Comparison of ENCODE assay signal across 24 mouse cellular contexts in genomic region chr8:117209150-117209549, GRCm38 (mm10). TPM values are rescaled to one million over a fixed set of nuclear protein-coding genes. Genes with fewer than 3 reads are reported as not detected.
DNase-seq lines count a peak whose midpoint lies in the region; TF ChIP-seq lines count a peak whose summit lies in the region.
"Had no signal": no experiment of that assay in that cellular context is flagged by ENCODE, and none has a peak within 500 bp of the region (broad histone marks: within the 10 kb centered on the region; RNA-seq: fewer than 3 reads in every experiment).

No protein-coding gene starts in this region.

- H3K79me2 ChIP-seq in CH12.LX (replicated peaks; ENCODE audit: control insufficient read depth, extremely low read depth, insufficient read depth, poor library complexity, severe bottlenecking) (no peaks in the 10 kb centered on the region), macrophage (ENCODE audit: inconsistent target) (no peaks in the 10 kb centered on the region)

- H3K27ac ChIP-seq in CH12.LX (ENCODE audit: insufficient read depth, low read depth) (peak overlapping the region; percentile 47), macrophage (peak overlapping the region; percentile 46)
- H3K27ac ChIP-seq: embryonic facial prominence, embryonic 12.5 days; forebrain, embryonic 13.5 days; hindbrain, embryonic 10.5 days; kidney, postnatal 0 days; midbrain, embryonic 15.5 days had no signal

- peak; percentile 14 for DNase-seq in spleen, adult 12 weeks (ENCODE audit: low spot score)
- no peak for DNase-seq in spleen, postnatal 4 days (ENCODE audit: low spot score in 2 of 2)
- peak; percentile 84 for DNase-seq in CH12.LX (ENCODE audit: extremely low read depth)
- DNase-seq in spleen, postnatal 36 days (ENCODE audit: low spot score in 2 of 2) = peak; percentile 41 to 55
- no peak for DNase-seq in frontal cortex, postnatal 10 days (ENCODE audit: low spot score in 2 of 2)
- DNase-seq in embryo, embryonic 11 days = no peak
- DNase-seq in lung, postnatal 14 days = no peak
- DNase-seq: adrenal gland, adult 2 months; cerebellum, postnatal 10 days; gastrocnemius, postnatal 36 days; kidney, adult 11 months; layer of hippocampus, postnatal 36 days; liver; lung, embryonic 14.5 days; lung, postnatal 4 days; right cerebral cortex, postnatal 25 days; thymus, postnatal 4 days had no signal

- H3K4me2 ChIP-seq in CH12.LX (ENCODE audit: insufficient read depth, low read depth, poor library complexity, severe bottlenecking) = peak overlapping the region; percentile 70
- H3K4me2 ChIP-seq: embryonic facial prominence, embryonic 12.5 days; forebrain, embryonic 13.5 days; lung, embryonic 14.5 days; midbrain, embryonic 15.5 days had no signal

- TF ChIP-seq EP300 in CH12.LX (IDR thresholded peaks at IDR 0.05; ENCODE audit: low read length) = peak; percentile 57; the same call in 1 of the 2 replicates

- 10% methylated on average over 12 of the region's 12 CpGs for WGBS in macrophage (ENCODE audit: missing documents)

- in situ Hi-C loops in CH12.LX (cut with MboI; ENCODE audit: low pct_ligation_motif_present, low pct_unique_long_range_greater_than_20kb, low sequenced_read_pairs) = no loop called here

- H3K9me3 ChIP-seq in CH12.LX (replicated peaks; ENCODE audit: low read length) = no peaks in the 10 kb centered on the region
- H3K9me3 ChIP-seq: embryonic facial prominence, embryonic 12.5 days; forebrain, embryonic 13.5 days; hindbrain, embryonic 10.5 days; midbrain, embryonic 15.5 days had no signal

- no peak for TF ChIP-seq POLR2A in CH12.LX (IDR thresholded peaks at IDR 0.05; ENCODE audit: low read depth, low read length)

- no peak overlapping the region for H3K4me3 ChIP-seq in CH12.LX (replicated peaks in 1 of 3; ENCODE audit: low read depth in 2 of 3, low read length in 2 of 3, poor library complexity in 1 of 3)
- H3K4me3 ChIP-seq in macrophage (ENCODE audit: inconsistent target) = no peak overlapping the region
- H3K4me3 ChIP-seq: embryonic facial prominence, embryonic 12.5 days; erythroblast, embryonic 14.5 days; forebrain, embryonic 13.5 days; hindbrain, embryonic 10.5 days; midbrain, embryonic 15.5 days had no signal

- TF ChIP-seq CTCF in CH12.LX (conservative IDR thresholded peaks at IDR 0.05 in 1 of 2, IDR thresholded peaks at IDR 0.05 in 1 of 2; ENCODE audit: low read depth in 2 of 2, low read length in 2 of 2) = no peak

- H3K4me1 ChIP-seq in CH12.LX (ENCODE audit: control insufficient read depth in 1 of 2, insufficient read depth in 2 of 2) = peaks cover 2 to 32% of the 10 kb centered on the region in 2 experiments; a peak in 3 of 4 replicates
- H3K4me1 ChIP-seq: embryonic facial prominence, embryonic 12.5 days; forebrain, embryonic 13.5 days; midbrain, embryonic 15.5 days had no signal

- no peaks in the 10 kb centered on the region for H3K27me3 ChIP-seq in CH12.LX (replicated peaks)
- H3K27me3 ChIP-seq: embryonic facial prominence, embryonic 12.5 days; forebrain, embryonic 13.5 days; midbrain, embryonic 15.5 days had no signal

- H3K9ac ChIP-seq in CH12.LX (ENCODE audit: insufficient read depth, low read depth) = peak overlapping the region; percentile 36; the same call in 1 of the 2 replicates
- H3K9ac ChIP-seq: embryonic facial prominence, embryonic 12.5 days; forebrain, embryonic 13.5 days; lung, embryonic 14.5 days; midbrain, embryonic 15.5 days had no signal

- peaks cover 1 to 37% of the 10 kb centered on the region in 2 experiments for H3K36me3 ChIP-seq in CH12.LX (replicated peaks in 1 of 2; ENCODE audit: control insufficient read depth in 1 of 2, insufficient read depth in 1 of 2, low read length in 1 of 2)
- peaks cover 3% of the 10 kb centered on the region; the same call in 1 of the 2 replicates for H3K36me3 ChIP-seq in macrophage (ENCODE audit: inconsistent target)

- no peak for TF ChIP-seq RAD21 in CH12.LX (IDR thresholded peaks at IDR 0.05; ENCODE audit: low read depth, low read length)

- dilution Hi-C loops in CH12.LX (cut with MboI; ENCODE audit: extremely low pct_ligation_motif_present, extremely low pct_unique_long_range_greater_than_20kb, low sequenced_read_pairs) = no loop called here

TF ChIP-seq in CH12.LX, 34 proteins besides CTCF, POLR2A, EP300 and RAD21:
- TF ChIP-seq IRF4 (IDR thresholded peaks at IDR 0.05; ENCODE audit: low read depth, low read length) = no peak
- no peak for TF ChIP-seq UBTF (IDR thresholded peaks at IDR 0.05; ENCODE audit: low read depth, low read length)
- no peak for TF ChIP-seq USF2 (conservative IDR thresholded peaks at IDR 0.05; ENCODE audit: low read depth, low read length)
- TF ChIP-seq E2F4 (IDR thresholded peaks at IDR 0.05; ENCODE audit: insufficient replicate concordance, low read depth, low read length) = no peak
- TF ChIP-seq PAX5 (IDR thresholded peaks at IDR 0.05; ENCODE audit: low read length) = no peak
- no peak for TF ChIP-seq MAZ (IDR thresholded peaks at IDR 0.05; ENCODE audit: low read depth, low read length)
- no peak for TF ChIP-seq ZKSCAN1 (IDR thresholded peaks at IDR 0.05; ENCODE audit: borderline replicate concordance, low read depth, low read length)
- TF ChIP-seq ETS1 (conservative IDR thresholded peaks at IDR 0.05; ENCODE audit: low read depth, low read length) = peak; percentile 42
- TF ChIP-seq TCF12 (IDR thresholded peaks at IDR 0.05; ENCODE audit: low read depth, low read length) = no peak
- peak; percentile 64; the same call in 1 of the 2 replicates for TF ChIP-seq RCOR1 (conservative IDR thresholded peaks at IDR 0.05; ENCODE audit: low read depth, low read length)
- TF ChIP-seq USF1 (IDR thresholded peaks at IDR 0.05; ENCODE audit: low read depth, low read length) = no peak
- TF ChIP-seq NELFE (IDR thresholded peaks at IDR 0.05; ENCODE audit: low read depth, low read length) = no peak; the same call in 1 of the 2 replicates
- TF ChIP-seq ELF1 (IDR thresholded peaks at IDR 0.05; ENCODE audit: low read depth, low read length) = peak; percentile 50; the same call in 1 of the 2 replicates
- 0 out of 2 replicates have a peak, but pooled peaks have one; percentile 29 for TF ChIP-seq MAX (IDR thresholded peaks at IDR 0.05; ENCODE audit: low read length)
- TF ChIP-seq NRF1 (IDR thresholded peaks at IDR 0.05; ENCODE audit: low read depth, low read length) = no peak
- no peak for TF ChIP-seq ZMIZ1 (IDR thresholded peaks at IDR 0.05; ENCODE audit: low read depth, low read length)
- TF ChIP-seq JUND (conservative IDR thresholded peaks at IDR 0.05; ENCODE audit: low read depth, low read length) = peak; percentile 71; the same call in 1 of the 2 replicates
- TF ChIP-seq SIN3A (IDR thresholded peaks at IDR 0.05; ENCODE audit: low read length) = peak; percentile 27; the same call in 1 of the 2 replicates
- TF ChIP-seq MAFK (IDR thresholded peaks at IDR 0.05; ENCODE audit: insufficient replicate concordance, low read length) = no peak
- TF ChIP-seq BHLHE40 (IDR thresholded peaks at IDR 0.05; ENCODE audit: low read depth, low read length) = no peak
- TF ChIP-seq MYC (IDR thresholded peaks at IDR 0.05; ENCODE audit: low read depth, low read length) = 0 out of 2 replicates have a peak, but pooled peaks have one; percentile 21
- no peak for TF ChIP-seq POLR2AphosphoS2 (IDR thresholded peaks at IDR 0.05; ENCODE audit: low read depth, low read length)
- TF ChIP-seq CHD1 (IDR thresholded peaks at IDR 0.05; ENCODE audit: low read depth, low read length) = no peak
- TF ChIP-seq TBP (conservative IDR thresholded peaks at IDR 0.05; ENCODE audit: low read depth, low read length) = no peak
- no peak for TF ChIP-seq ZC3H11A (IDR thresholded peaks at IDR 0.05; ENCODE audit: low read depth, low read length)
- no peak for TF ChIP-seq ZNF384 (IDR thresholded peaks at IDR 0.05; ENCODE audit: low read depth, low read length)
- TF ChIP-seq MXI1 (IDR thresholded peaks at IDR 0.05; ENCODE audit: low read depth, low read length) = 0 out of 2 replicates have a peak, but pooled peaks have one; percentile 25
- no peak for TF ChIP-seq HCFC1 (IDR thresholded peaks at IDR 0.05; ENCODE audit: low read depth, low read length)
- TF ChIP-seq GABPA (IDR thresholded peaks at IDR 0.05; ENCODE audit: insufficient replicate concordance, low read depth, low read length) = no peak
- no peak for TF ChIP-seq MEF2A (IDR thresholded peaks at IDR 0.05; ENCODE audit: borderline replicate concordance, low read depth, low read length)
- no peak for TF ChIP-seq CHD2 (IDR thresholded peaks at IDR 0.05; ENCODE audit: low read length)
- peak; percentile 50 for TF ChIP-seq JUN (IDR thresholded peaks at IDR 0.05; ENCODE audit: insufficient read depth, low read depth, low read length)
- no peak for TF ChIP-seq KAT2A (IDR thresholded peaks at IDR 0.05; ENCODE audit: insufficient replicate concordance, low read length)
- no peak for TF ChIP-seq SMC3 (IDR thresholded peaks at IDR 0.05; ENCODE audit: low read depth, low read length)

RNA-seq across cellular contexts. Expression of gene Cmip, which starts 47.7 kb away (rescaled TPM):
- 12.0 and 16.5 TPM in 2 replicates for total RNA-seq in CH12.LX (2012; rRNA removed)
- 4.3 and 5.2 TPM in 2 replicates for total RNA-seq in CH12.LX (2014; rRNA removed)
- polyA plus RNA-seq in CH12.LX (2012; ENCODE audit: insufficient read length, low read depth) = 36.3 and 39.0 TPM in 2 replicates
- 100 to 1,000 TPM in 23 of 26 experiments, 10 to 100 TPM in 3; 61.7 to 168 (median 115) TPM for total RNA-seq in macrophage (2018; cell fraction: chromatin; rRNA removed)
- 10 to 100 TPM; 66.7 to 95.6 (median 83.4) TPM for total RNA-seq in macrophage (2018; cell fraction: cytosol; rRNA removed)
- 10 to 100 TPM; 49.1 to 97.6 (median 85.9) TPM for total RNA-seq in macrophage (2018; cell fraction: nucleus; rRNA removed)
- 47.6 to 64.8 TPM (median 62.8 TPM) in 3 replicates for polyA plus RNA-seq in macrophage (2018)

RNA-seq across cellular contexts. Expression of gene Gan, which starts 51.2 kb away (rescaled TPM):
- 2.9 and 3.2 TPM in 2 replicates for total RNA-seq in CH12.LX (2012; rRNA removed)
- 1.5 and 1.7 TPM in 2 replicates for total RNA-seq in CH12.LX (2014; rRNA removed)
- 2.5 and 2.8 TPM in 2 replicates for polyA plus RNA-seq in CH12.LX (2012; ENCODE audit: insufficient read length, low read depth)
- 10 to 100 TPM in 23 of 26 experiments, 1 to 10 TPM in 3; 5.6 to 54.9 (median 23.6) TPM for total RNA-seq in macrophage (2018; cell fraction: chromatin; rRNA removed)
- total RNA-seq in macrophage (2018; cell fraction: cytosol; rRNA removed) = 1 to 10 TPM; 1.5 to 9.5 (median 3.4) TPM
- total RNA-seq in macrophage (2018; cell fraction: nucleus; rRNA removed) = 10 to 100 TPM in 18 of 26 experiments, 1 to 10 TPM in 8; 4.2 to 37.4 (median 12.9) TPM
- 3.9 to 4.5 TPM (median 4.4 TPM) in 3 replicates for polyA plus RNA-seq in macrophage (2018)

Comparison
In these comparisons a context has a peak if more than half of its experiments do, and no peak if none do; other contexts are left out.
1. DNase-seq: peak in spleen, adult 12 weeks (single experiment), CH12.LX (single experiment) and spleen, postnatal 36 days (2 of 2); none in spleen, postnatal 4 days (0 of 2), frontal cortex, postnatal 10 days (0 of 2), embryo, embryonic 11 days (single experiment) and lung, postnatal 14 days (single experiment).